Mouse (Mus musculus): ENCODE results near the gene Cyp2c37.
"Not testable (repeated sequence)": the region's sequence is repeated elsewhere in the genome, so short reads cannot be mapped to it uniquely, and the experiment has no call there.

Cyp2c37 gene

DNA sequence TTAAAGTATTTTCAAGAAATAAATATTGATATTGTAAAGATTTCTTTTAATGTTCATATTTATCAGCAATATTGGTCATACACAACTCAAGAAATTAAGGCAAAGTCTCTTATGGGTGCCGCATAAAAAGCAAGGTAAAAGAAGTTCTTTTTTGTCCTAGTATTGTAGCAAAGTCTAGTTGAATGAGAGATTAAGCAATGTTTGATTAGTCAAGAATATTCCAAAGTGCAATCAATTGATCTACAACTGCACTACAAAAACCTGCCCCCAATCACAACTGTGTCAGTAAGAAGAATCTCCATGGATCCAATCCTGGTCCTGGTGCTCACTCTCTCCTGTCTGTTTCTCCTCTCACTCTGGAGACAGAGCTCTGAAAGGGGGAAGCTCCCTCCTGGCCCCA is at the start of gene Cyp2c37:
Cyp2c37 (plus strand) TSS at position 285 of the 400 bp plus-strand sequence.
- DNase-seq (ENCODE audit: low read depth, low spot score) = not testable (repeated sequence)

DNA sequence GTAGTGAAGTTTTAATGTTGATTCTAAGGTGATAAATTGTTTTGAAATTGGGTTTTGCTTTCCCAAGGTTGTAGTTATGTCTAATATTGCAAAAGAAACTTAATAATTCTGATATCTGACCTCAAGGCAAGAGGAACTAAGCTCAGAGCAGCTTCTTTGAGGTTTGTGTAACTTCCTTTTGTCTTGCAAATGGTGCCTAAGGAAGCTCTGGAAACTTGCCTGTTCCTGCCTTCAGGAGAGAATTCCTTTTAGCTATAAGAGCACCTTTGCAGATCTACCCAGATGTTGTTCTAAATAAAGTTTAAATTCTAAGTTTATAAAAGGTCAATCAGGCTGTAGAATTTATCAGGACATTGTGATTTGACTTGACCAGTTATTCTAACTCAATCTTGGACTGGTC is 31.4 kb upstream of the Cyp2c37 start:
- not testable (repeated sequence) for DNase-seq (ENCODE audit: low read depth, low spot score)

DNA sequence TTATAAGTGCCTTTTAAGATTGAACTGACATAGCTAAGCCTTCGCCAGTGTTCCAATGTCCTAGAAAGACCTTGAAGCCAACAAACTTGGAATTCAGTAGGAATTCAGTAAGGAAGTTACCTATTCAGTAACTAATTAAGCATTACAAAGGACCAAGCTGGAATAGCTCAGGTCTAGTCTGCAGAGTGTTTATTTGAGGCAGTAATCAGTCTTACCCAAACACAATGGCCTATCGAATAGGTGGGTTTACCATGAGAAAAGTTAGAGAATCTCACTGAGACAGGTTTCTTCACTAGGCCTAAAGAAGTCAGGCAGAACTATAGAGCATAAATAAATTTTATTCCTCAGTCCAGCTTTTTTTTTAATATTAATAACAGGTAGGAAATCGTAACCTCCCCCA is 21.1 kb upstream of the Cyp2c37 start:
- not testable (repeated sequence) for DNase-seq (ENCODE audit: low read depth, low spot score)

DNA sequence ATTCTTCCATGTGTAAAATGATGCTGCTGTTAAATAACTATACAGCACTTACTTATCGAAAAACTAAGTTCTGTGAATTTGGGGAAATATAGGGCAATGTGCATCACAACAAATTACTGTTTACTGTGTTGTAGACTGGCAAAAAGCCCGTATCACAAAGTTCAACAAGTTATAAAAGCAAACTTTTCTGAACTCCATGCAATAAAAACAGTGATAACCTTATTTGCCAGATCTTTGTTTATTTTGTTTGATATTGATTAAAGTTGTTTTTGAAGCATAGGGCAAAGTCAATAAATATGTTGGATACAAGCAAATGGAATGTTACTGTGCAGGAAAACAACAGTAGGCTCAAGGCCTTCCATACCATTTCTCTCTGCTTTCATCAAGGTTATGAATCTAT is 2.8 kb upstream of the Cyp2c37 start:
- no peak for DNase-seq (ENCODE audit: low read depth, low spot score)
